Mouse (Mus musculus) layer of hippocampus, postnatal 25 days (tissue): ENCODE measurements around the gene B9d2. TPM values are rescaled to one million over a fixed set of nuclear protein-coding genes. Genes with fewer than 3 reads are reported as not detected.

Source experiments
- DNase-seq, 2 experiments: peaks; one replicate each; pipeline ENCODE4 v3.0.0; 2022; ENCODE audit warnings: mixed read lengths in 2 of 2, low spot score in 1 of 2; ENCODE audit errors: extremely low spot score in 1 of 2
- total RNA-seq, 2 experiments: library from RNA; stranded (reverse); gene quantifications; 2 replicates each; pipeline ENCODE4 v1.2.3; 2021

B9d2 gene
- total RNA-seq, 2 experiments from 2014 or later = 25.2 to 25.7 TPM

GRCm38 (mm10) chr7:25725886-25726285 lies 45.3 kb downstream of the B9d2 start:
- no peak for DNase-seq

GRCm38 (mm10) chr7:25727800-25728199 lies 47.2 kb downstream of the B9d2 start:
- no peak for DNase-seq

- DNase-seq = no peak
These were observed 48.8 kb downstream of the B9d2 start for GRCm38 (mm10) chr7:25729396-25729795.

GRCm38 (mm10) chr7:25729862-25730261 lies 49.3 kb downstream of the B9d2 start:
- DNase-seq = no peak

- no peak for DNase-seq
These were observed 50.9 kb downstream of the B9d2 start for GRCm38 (mm10) chr7:25731294-25732055.

GRCm38 (mm10) chr7:25734991-25735390 lies 54.4 kb downstream of the B9d2 start:
- no peak for DNase-seq

Other genes starting within 250 kb of the B9d2 start
- 1 to 10 TPM; 3.1 TPM for gene Ceacam1, start 203.2 kb upstream of the B9d2 start, total RNA-seq
- under 1 TPM; 0.27 to 0.28 TPM for gene Ceacam2, start 140.9 kb upstream of the B9d2 start, total RNA-seq
- under 1 TPM in 1 of 2 experiments, not detected in 1; 0.39 TPM for gene Erich4, start 64.9 kb upstream of the B9d2 start, total RNA-seq
- 10 to 100 TPM; 48.7 to 54.5 TPM for gene Dmac2, start 61.4 kb upstream of the B9d2 start, total RNA-seq
- 1 to 10 TPM; 2.0 to 2.3 TPM for gene B3gnt8, start 54.1 kb upstream of the B9d2 start, total RNA-seq
- 10 to 100 TPM; 40.1 to 45.5 TPM for gene Bckdha, start 21.8 kb upstream of the B9d2 start, total RNA-seq
- 10 to 100 TPM; 26.4 to 30.5 TPM for gene Exosc5, start 21.6 kb upstream of the B9d2 start, total RNA-seq
- 10 to 100 TPM; 12.7 to 16.5 TPM for gene Tmem91, start 5.6 kb upstream of the B9d2 start, total RNA-seq
- 1 to 10 TPM; 7.0 to 8.6 TPM for gene Tgfb1, start 6.2 kb downstream of the B9d2 start, total RNA-seq
- gene Ccdc97, start 38.3 kb downstream of the B9d2 start, total RNA-seq = 10 to 100 TPM; 54.6 to 58.5 TPM
- 100 to 1,000 TPM; 103 to 114 TPM for gene Hnrnpul1, start 74.0 kb downstream of the B9d2 start, total RNA-seq
- 10 to 100 TPM; 37.2 to 43.5 TPM for gene Axl, start 107.9 kb downstream of the B9d2 start, total RNA-seq
- 1 to 10 TPM; 1.2 to 1.3 TPM for gene Cyp2s1, start 136.1 kb downstream of the B9d2 start, total RNA-seq
- under 1 TPM; 0.19 to 0.27 TPM for gene Cyp2b10, start 216.8 kb downstream of the B9d2 start, total RNA-seq